Mouse (Mus musculus) CH12.LX (cell line): ENCODE data around the gene Gramd1b. TPM values are rescaled to one million over a fixed set of nuclear protein-coding genes. Genes with fewer than 3 reads are reported as not detected.
A peak's percentile ranks its signal among the peaks of the same experiment; 100 is the strongest.

Experiments used
- DNase-seq: peaks from one replicate; pipeline ENCODE4 v3.0.0-alpha.2; 2013; ENCODE audit errors: extremely low read depth
- H3K27ac ChIP-seq: 2 replicates; pipeline ENCODE4 v1.5.1; 2012; ENCODE audit warnings: low read depth, mild to moderate bottlenecking, control low read depth, moderate library complexity; ENCODE audit not compliant: insufficient read depth
- H3K27me3 ChIP-seq: replicated peaks from 2 replicates; pipeline ENCODE3; 2012; ENCODE audit warnings: inconsistent platforms
- H3K36me3 ChIP-seq, 2 experiments: replicated peaks in 1 of 2; 2 replicates each; pipeline versions ENCODE3 to v1.6.1; 2012; ENCODE audit warnings: inconsistent platforms in 1 of 2, low read length in 1 of 2, mild to moderate bottlenecking in 1 of 2, mixed read lengths in 1 of 2, moderate library complexity in 1 of 2; ENCODE audit not compliant: control insufficient read depth in 1 of 2, insufficient read depth in 1 of 2
- H3K4me1 ChIP-seq, 2 experiments: 2 replicates each; pipeline ENCODE4 v1.6.1; 2012; ENCODE audit warnings: inconsistent platforms in 1 of 2, moderate library complexity in 1 of 2; ENCODE audit not compliant: insufficient read depth in 2 of 2, control insufficient read depth in 1 of 2
- H3K4me2 ChIP-seq: 2 replicates; pipeline ENCODE4 v1.6.1; 2012; ENCODE audit warnings: low read depth, mild to moderate bottlenecking, control low read depth; ENCODE audit not compliant: poor library complexity, insufficient read depth, severe bottlenecking
- H3K4me3 ChIP-seq, 3 experiments: fragments of 150-350 bp in 1 of 3; sonication (generic) in 1 of 3; replicated peaks in 1 of 3; 2 replicates each; pipeline versions ENCODE3 to v1.5.1; 2011 to 2012; ENCODE audit warnings: low read depth in 2 of 3, low read length in 2 of 3, mild to moderate bottlenecking in 2 of 3, moderate library complexity in 2 of 3, control low read depth in 1 of 3, improper control_type of control experiment in 1 of 3, inconsistent platforms in 1 of 3, mixed read lengths in 1 of 3; ENCODE audit not compliant: poor library complexity in 1 of 3
- H3K79me2 ChIP-seq: replicated peaks from 2 replicates; pipeline ENCODE4 v1.6.1; 2012; ENCODE audit warnings: mild to moderate bottlenecking, moderate library complexity; ENCODE audit not compliant: control insufficient read depth, poor library complexity, insufficient read depth, severe bottlenecking; ENCODE audit errors: extremely low read depth
- H3K9ac ChIP-seq: 2 replicates; pipeline ENCODE4 v1.6.1; 2012; ENCODE audit warnings: low read depth, mild to moderate bottlenecking, control low read depth, moderate library complexity; ENCODE audit not compliant: insufficient read depth
- H3K9me3 ChIP-seq: replicated peaks from 2 replicates; pipeline ENCODE3; 2012; ENCODE audit warnings: low read length, inconsistent platforms, mixed read lengths
- CHD1 ChIP-seq: IDR thresholded peaks from 2 replicates; pipeline ENCODE4 v1.6.1; 2012; ENCODE audit warnings: low read depth, low read length, improper control_type of control experiment, inconsistent platforms
- CTCF ChIP-seq, 2 experiments: IDR thresholded peaks in 1 of 2; conservative IDR thresholded peaks in 1 of 2; 2 replicates each; pipeline ENCODE4 v1.5.1; 2011 to 2012; ENCODE audit warnings: low read depth in 2 of 2, low read length in 2 of 2, improper control_type of control experiment in 1 of 2, inconsistent platforms in 1 of 2, mild to moderate bottlenecking in 1 of 2, moderate library complexity in 1 of 2
- E2F4 ChIP-seq: IDR thresholded peaks from 2 replicates; pipeline ENCODE4 v1.6.1; 2011; ENCODE audit warnings: low read depth, low read length, improper control_type of control experiment; ENCODE audit not compliant: insufficient replicate concordance
- ELF1 ChIP-seq: IDR thresholded peaks from 2 replicates; pipeline ENCODE4 v1.6.1; 2014; ENCODE audit warnings: low read depth, mild to moderate bottlenecking, inconsistent platforms, low read length, improper control_type of control experiment
- EP300 ChIP-seq: IDR thresholded peaks from 2 replicates; pipeline ENCODE4 v1.6.1; 2011; ENCODE audit warnings: low read length, improper control_type of control experiment
- ETS1 ChIP-seq: conservative IDR thresholded peaks from 2 replicates; pipeline ENCODE4 v1.6.1; 2012; ENCODE audit warnings: low read depth, mild to moderate bottlenecking, inconsistent platforms, low read length, improper control_type of control experiment, moderate library complexity
- KAT2A ChIP-seq: IDR thresholded peaks from 2 replicates; pipeline ENCODE4 v1.6.1; 2012; ENCODE audit warnings: low read length, improper control_type of control experiment, inconsistent platforms; ENCODE audit not compliant: insufficient replicate concordance
- MEF2A ChIP-seq: IDR thresholded peaks from 2 replicates; pipeline ENCODE4 v1.6.1; 2014; ENCODE audit warnings: low read depth, mild to moderate bottlenecking, inconsistent platforms, low read length, improper control_type of control experiment, borderline replicate concordance
- MXI1 ChIP-seq: IDR thresholded peaks from 2 replicates; pipeline ENCODE4 v1.6.1; 2011; ENCODE audit warnings: mild to moderate bottlenecking, low read depth, low read length, improper control_type of control experiment
- MYC ChIP-seq: IDR thresholded peaks from 2 replicates; pipeline ENCODE4 v1.6.1; 2011; ENCODE audit warnings: low read depth, mild to moderate bottlenecking, improper control_type of control experiment, low read length
- NELFE ChIP-seq: IDR thresholded peaks from 2 replicates; pipeline ENCODE4 v1.6.1; 2011; ENCODE audit warnings: low read depth, low read length, improper control_type of control experiment
- NRF1 ChIP-seq: IDR thresholded peaks from 2 replicates; pipeline ENCODE4 v1.6.1; 2014; ENCODE audit warnings: low read depth, mild to moderate bottlenecking, inconsistent platforms, low read length, improper control_type of control experiment, moderate library complexity
- POLR2A ChIP-seq: IDR thresholded peaks from 2 replicates; pipeline ENCODE4 v1.6.1; 2011; ENCODE audit warnings: low read depth, mild to moderate bottlenecking, improper control_type of control experiment, low read length
- RAD21 ChIP-seq: IDR thresholded peaks from 2 replicates; pipeline ENCODE4 v1.6.1; 2011; ENCODE audit warnings: low read depth, mild to moderate bottlenecking, low read length, improper control_type of control experiment, moderate library complexity
- RCOR1 ChIP-seq: conservative IDR thresholded peaks from 2 replicates; pipeline ENCODE4 v1.6.1; 2012; ENCODE audit warnings: low read depth, mild to moderate bottlenecking, inconsistent platforms, low read length, improper control_type of control experiment
- SIN3A ChIP-seq: IDR thresholded peaks from 2 replicates; pipeline ENCODE4 v1.6.1; 2012; ENCODE audit warnings: low read length, improper control_type of control experiment, inconsistent platforms
- SMC3 ChIP-seq: IDR thresholded peaks from 2 replicates; pipeline ENCODE4 v1.6.1; 2011; ENCODE audit warnings: low read depth, low read length, improper control_type of control experiment
- TBP ChIP-seq: conservative IDR thresholded peaks from 2 replicates; pipeline ENCODE4 v1.6.1; 2011; ENCODE audit warnings: low read depth, low read length, improper control_type of control experiment
- USF2 ChIP-seq: conservative IDR thresholded peaks from 2 replicates; pipeline ENCODE4 v1.6.1; 2011; ENCODE audit warnings: low read depth, low read length, improper control_type of control experiment
- ZC3H11A ChIP-seq: IDR thresholded peaks from 2 replicates; pipeline ENCODE4 v1.6.1; 2012; ENCODE audit warnings: low read depth, mild to moderate bottlenecking, inconsistent platforms, low read length, improper control_type of control experiment
- ZKSCAN1 ChIP-seq: IDR thresholded peaks from 2 replicates; pipeline ENCODE4 v1.6.1; 2012; ENCODE audit warnings: low read depth, inconsistent platforms, low read length, improper control_type of control experiment, borderline replicate concordance
- ZNF384 ChIP-seq: IDR thresholded peaks from 2 replicates; pipeline ENCODE4 v1.6.1; 2012; ENCODE audit warnings: low read depth, low read length, improper control_type of control experiment, inconsistent platforms
- dilution Hi-C: fragments of 300-500 bp; cut with MboI; formaldehyde crosslinking; loops from 2 replicates; pipeline ENCODE4 v1.14.3; 2020; ENCODE audit warnings: low sequenced_read_pairs; ENCODE audit not compliant: extremely low pct_unique_long_range_greater_than_20kb, extremely low pct_ligation_motif_present
- in situ Hi-C: fragments of 300-500 bp; cut with MboI; formaldehyde crosslinking; loops from 3 replicates; pipeline ENCODE4 v1.14.3; 2019; ENCODE audit warnings: low sequenced_read_pairs, low pct_ligation_motif_present, low pct_unique_long_range_greater_than_20kb, mixed read lengths
- polyA plus RNA-seq: library from polyadenylated mRNA; unstranded; fragments of >175 nt; gene quantifications from 2 replicates; pipeline ENCODE4 v1.2.1, GENCODE M21; 2012; ENCODE audit warnings: low read depth; ENCODE audit not compliant: insufficient read length
- total RNA-seq, 2 experiments: library from RNA; depleted of rRNA; stranded (reverse); fragments of 300-350 nt in 1 of 2; fragments of >200 nt in 1 of 2; gene quantifications; 2 replicates each; pipeline ENCODE4 v1.2.3; 2012 to 2014

Gramd1b gene
- total and polyA plus RNA-seq, 3 experiments: 13.3 to 40.8 (median 16.7) TPM

DNA sequence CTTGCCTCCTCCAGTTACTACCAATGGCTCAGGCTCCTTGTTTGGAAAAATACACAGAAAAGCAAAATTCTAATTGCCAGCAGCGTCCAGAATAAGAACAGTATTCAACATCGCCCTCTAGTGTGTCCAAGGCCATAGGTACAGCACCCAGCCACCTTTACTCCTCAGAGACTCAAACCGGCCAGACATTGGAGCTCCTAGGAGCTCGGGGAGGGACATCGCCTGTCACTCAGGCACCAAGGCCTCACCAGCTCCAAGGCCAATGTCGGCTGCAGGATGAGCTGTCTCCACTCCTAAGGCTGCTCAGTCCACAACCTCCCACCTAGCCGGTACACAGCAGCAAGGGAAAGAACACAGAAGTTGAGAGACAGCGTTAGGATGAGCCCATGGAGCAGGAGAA, 140.3 kb downstream of the Gramd1b start:
- Histone ChIP-seq H3K9me3 (no peaks in the 10 kb centered on the region), H3K4me3 (no peak overlapping the region), H3K36me3 (peaks cover 0 to 69% of the 10 kb centered on the region in 2 experiments), H3K4me1 (peaks cover 4 to 11% of the 10 kb centered on the region in 2 experiments; a peak in 2 of 4 replicates), H3K27me3 (no peaks in the 10 kb centered on the region), H3K9ac (no peak overlapping the region), H3K4me2 (no peak overlapping the region), H3K27ac (no peak overlapping the region), H3K79me2 (no peaks in the 10 kb centered on the region; the same call in 1 of the 2 replicates)
- peak in 1 of 2 experiments; percentile 70; a peak in 2 of 4 replicates for TF ChIP-seq CTCF (conservative IDR thresholded peaks at IDR 0.05 in 1 of 2, IDR thresholded peaks at IDR 0.05 in 1 of 2; ENCODE audit: low read depth in 2 of 2, low read length in 2 of 2)
- TF ChIP-seq TBP: no peak
- no peak for TF ChIP-seq ELF1
- TF ChIP-seq CHD1: no peak
- no peak for TF ChIP-seq ETS1
- peak; percentile 52 for TF ChIP-seq RAD21
- no peak for TF ChIP-seq MYC
- no peak for TF ChIP-seq KAT2A
- peak; percentile 48 for TF ChIP-seq SMC3
- TF ChIP-seq ZNF384: no peak
- in situ Hi-C loops: loop anchor here (5.0 to 10.0 kb wide), 2 partner anchors 39 to 166 kb away; no protein-coding TSS in a partner anchor
- DNase-seq: peak; percentile 32
- dilution Hi-C loops: no loop called here

DNA sequence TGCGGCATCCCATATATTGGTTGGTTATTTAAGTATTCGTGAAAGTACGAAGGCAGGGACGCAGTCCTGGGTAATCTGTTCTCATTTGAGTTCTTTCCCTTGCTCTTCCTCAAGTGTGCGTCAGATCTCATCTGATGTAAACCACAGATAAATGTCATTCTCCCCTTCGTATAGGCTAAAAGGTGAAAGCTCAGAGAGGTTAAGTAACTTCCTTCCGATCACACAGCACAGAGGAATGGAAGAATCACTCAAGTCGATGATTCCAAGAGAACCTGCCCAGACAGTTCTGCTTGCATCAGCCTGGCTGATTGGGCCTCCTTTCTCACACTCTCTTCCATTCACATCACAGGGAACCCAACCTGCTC, 140.8 kb downstream of the Gramd1b start:
- Histone ChIP-seq H3K4me3 (no peak overlapping the region), H3K27me3 (no peaks in the 10 kb centered on the region), H3K36me3 (peaks cover 0 to 68% of the 10 kb centered on the region in 2 experiments)
- TF ChIP-seq ETS1 (no peak), USF2 (no peak), E2F4 (no peak), KAT2A (no peak), EP300 (no peak), CTCF (conservative IDR thresholded peaks at IDR 0.05 in 1 of 2, IDR thresholded peaks at IDR 0.05 in 1 of 2; ENCODE audit: low read depth in 2 of 2, low read length in 2 of 2) (no peak), RCOR1 (no peak), MXI1 (no peak), NRF1 (no peak), POLR2A (no peak), SMC3 (no peak), TBP (no peak), MEF2A (no peak), ZKSCAN1 (no peak), ZC3H11A (no peak), NELFE (no peak), SIN3A (no peak), ELF1 (no peak), ZNF384 (no peak)
- TF ChIP-seq, all 38 proteins: peak for 0
- dilution Hi-C loops (no loop called here), in situ Hi-C loops (loop anchor here (5.0 to 10.0 kb wide), 2 partner anchors 38 to 166 kb away; no protein-coding TSS in a partner anchor)
- Histone ChIP-seq H3K27ac (no peak overlapping the region), H3K9me3 (no peaks in the 10 kb centered on the region), H3K79me2 (no peaks in the 10 kb centered on the region; the same call in 1 of the 2 replicates), H3K4me2 (no peak overlapping the region), H3K9ac (no peak overlapping the region), H3K4me1 (peaks cover 4 to 11% of the 10 kb centered on the region in 2 experiments; a peak in 2 of 4 replicates)
- no peak for DNase-seq
